Mouse (Mus musculus) cerebellum, adult 2 months (tissue): ENCODE data around the gene Wdfy3.

Experiments
- CTCF ChIP-seq: fragments of 200-500 bp; IDR thresholded peaks from 2 replicates; pipeline ENCODE4 v1.5.1; 2011; ENCODE audit warnings: low read depth, mild to moderate bottlenecking, control low read depth, low read length, moderate library complexity, borderline replicate concordance; ENCODE audit not compliant: insufficient read depth
- POLR2A ChIP-seq: fragments of 200-500 bp; IDR thresholded peaks from 2 replicates; pipeline ENCODE4 v1.6.1; 2011; ENCODE audit warnings: low read length, control low read depth, borderline replicate concordance; ENCODE audit not compliant: insufficient read depth

GRCm38 (mm10) chr5:101885039-101885438, 184.7 kb downstream of the Wdfy3 start:
- TF ChIP-seq POLR2A = no peak
- no peak for TF ChIP-seq CTCF
